Mouse (Mus musculus): ENCODE results near the gene Cib3.

Gene Cib3

DNA sequence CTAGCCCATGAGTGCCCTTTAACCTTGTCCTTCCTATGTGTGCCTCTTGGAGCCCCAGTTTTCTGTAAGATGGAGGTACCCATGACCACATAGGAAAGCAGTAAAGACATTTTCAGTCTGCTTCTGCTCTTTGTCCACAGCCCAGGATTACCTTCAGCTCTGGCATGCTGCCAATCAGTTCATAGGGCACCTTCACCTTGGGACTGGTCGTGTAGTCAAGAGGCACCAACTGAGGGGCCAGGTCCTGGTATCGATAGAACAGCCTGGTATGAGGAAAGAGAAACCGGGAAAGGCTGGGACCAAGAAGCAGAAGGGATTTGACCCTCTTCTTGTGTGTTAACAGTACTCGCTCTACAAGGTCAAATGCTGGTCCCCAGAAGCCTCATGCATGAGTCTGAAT lies 2.4 kb downstream of the Cib3 start:
- 84% methylated on average over 4 of the region's 4 CpGs for WGBS

- 88% methylated on average over 1 of the region's 1 CpGs for WGBS
These were observed 4.1 kb downstream of the Cib3 start for GRCm38 (mm10) chr8:72208582-72208981.

DNA sequence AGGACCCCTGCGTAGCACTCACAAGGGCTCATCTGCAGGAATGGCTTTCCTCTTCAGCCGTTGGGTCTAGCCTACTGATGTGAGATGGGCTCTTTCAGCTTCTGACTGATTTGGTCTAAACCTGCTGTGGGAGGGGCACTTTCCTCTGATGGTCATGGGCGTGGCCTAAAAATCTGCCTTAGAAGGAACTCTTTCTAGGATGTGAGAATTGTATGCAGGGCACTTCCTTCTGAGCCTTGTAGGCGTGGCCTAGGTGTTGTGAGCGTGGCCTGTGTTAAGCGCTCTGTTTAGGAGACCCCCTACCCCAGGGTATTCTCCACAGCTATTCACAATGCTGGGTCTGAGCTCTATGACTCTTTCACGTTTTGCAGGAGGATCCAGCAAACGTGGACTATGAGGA lies 14.6 kb downstream of the Cib3 start:
- WGBS, result 76% methylated on average over 8 of the region's 8 CpGs

GRCm38 (mm10) chr8:72190215-72190539 lies 22.5 kb downstream of the Cib3 start:
- 86% methylated on average over 2 of the region's 2 CpGs for WGBS

GRCm38 (mm10) chr8:72189417-72190214 lies 23.0 kb downstream of the Cib3 start, which contains the start of gene Hsh2d:
Hsh2d (plus strand) TSS chr8:72189638.
- 76% methylated on average over 12 of the region's 12 CpGs for WGBS

DNA sequence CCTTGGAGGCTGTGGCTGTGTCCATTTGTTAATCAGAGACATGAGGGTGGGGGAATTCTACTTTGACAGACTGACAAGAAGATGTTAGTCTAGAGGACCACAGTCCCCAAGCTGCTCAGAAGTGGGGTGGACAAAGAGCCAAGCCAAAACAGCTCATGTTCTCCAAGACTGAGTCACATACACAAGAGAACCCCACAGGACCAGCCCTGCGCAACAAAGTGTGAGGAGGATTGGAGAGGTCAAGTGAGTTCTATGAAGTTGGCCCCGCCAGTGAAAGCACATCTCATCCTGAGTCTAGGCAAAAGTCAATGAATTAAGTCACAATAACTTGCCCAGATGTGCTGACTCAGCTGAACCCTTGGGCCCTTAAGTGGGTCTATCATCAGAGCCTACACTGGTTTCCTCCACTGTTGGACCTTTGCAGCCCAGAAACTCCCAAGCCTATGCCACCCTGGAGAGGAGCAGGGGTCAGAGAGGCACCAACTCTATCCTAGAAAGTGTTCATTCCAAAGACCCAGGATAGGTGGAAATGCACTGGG lies 24.8 kb downstream of the Cib3 start:
- WGBS, result 87% methylated on average over 2 of the region's 2 CpGs

GRCm38 (mm10) chr8:72183554-72184202 lies 29.0 kb downstream of the Cib3 start:
- WGBS, result 45% methylated on average over 2 of the region's 2 CpGs

- 58% methylated on average over 5 of the region's 5 CpGs for WGBS
These were observed 35.2 kb downstream of the Cib3 start for GRCm38 (mm10) chr8:72177346-72177925.

DNA sequence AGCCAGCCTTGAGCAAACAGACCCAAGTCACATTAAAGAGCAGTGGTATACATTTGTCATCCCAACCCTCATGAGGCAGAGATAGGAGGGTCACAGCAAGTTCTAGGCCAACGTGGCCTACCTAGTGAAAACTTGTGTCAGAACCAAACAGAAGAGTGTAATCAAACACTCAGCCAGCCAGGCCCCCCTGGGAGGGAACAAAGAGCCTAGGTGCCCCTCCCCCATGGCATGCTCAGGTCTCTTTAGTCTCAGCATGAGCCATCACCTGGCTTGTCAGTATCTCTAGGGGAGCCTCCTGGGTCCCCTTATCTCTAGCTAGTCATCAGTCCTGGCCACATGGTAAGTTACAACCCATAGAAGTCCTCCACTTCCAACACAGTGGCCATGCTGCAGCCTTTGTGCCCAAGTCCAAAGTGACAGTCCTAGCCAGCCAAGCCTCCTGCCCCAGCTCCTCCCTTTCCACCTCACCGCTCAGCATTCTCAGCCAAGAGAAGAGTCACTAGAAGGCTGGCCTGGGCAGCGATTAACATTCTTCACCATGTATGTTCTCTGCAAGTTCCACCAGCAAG lies 42.9 kb downstream of the Cib3 start:
- 94% methylated on average over 3 of the region's 3 CpGs for WGBS

DNA sequence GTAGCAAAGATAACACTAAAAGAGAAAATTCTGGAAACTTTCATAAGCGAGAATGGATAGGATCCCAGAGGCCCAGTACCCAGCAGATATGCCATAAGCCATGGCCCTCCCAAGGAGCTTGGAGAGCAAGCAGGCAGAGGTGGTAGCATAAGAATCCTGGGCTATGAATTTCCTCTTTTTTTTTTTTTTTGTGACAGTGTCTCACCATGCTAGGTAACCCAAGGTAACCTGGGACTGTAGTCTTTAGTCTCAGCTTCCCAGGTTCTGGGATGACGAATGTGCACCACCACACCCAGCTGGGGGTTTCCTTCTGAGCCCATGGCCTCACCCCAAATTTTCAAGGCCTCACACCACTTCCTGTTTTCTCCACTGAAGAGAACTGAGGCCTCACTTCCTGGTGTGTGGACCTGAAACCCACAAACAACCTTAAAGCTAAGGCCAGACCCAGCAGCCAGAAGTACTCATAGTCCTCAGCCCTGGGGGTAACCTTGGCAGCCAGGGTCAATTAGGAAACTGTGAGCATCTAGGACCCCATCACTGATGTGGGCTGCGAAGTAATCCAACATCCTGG lies 43.5 kb downstream of the Cib3 start:
- 88% methylated on average over 3 of the region's 3 CpGs for WGBS

GRCm38 (mm10) chr8:72160707-72161697 lies 51.6 kb downstream of the Cib3 start, which contains the start of gene Rab8a:
Rab8a (plus strand) TSS chr8:72161200.
- under 1% methylated on average over 82 of the region's 82 CpGs for WGBS

- whole genome bisulfite sequencing, result 53% methylated on average over 3 of the region's 3 CpGs
These were observed 52.6 kb downstream of the Cib3 start for GRCm38 (mm10) chr8:72160007-72160406.

DNA sequence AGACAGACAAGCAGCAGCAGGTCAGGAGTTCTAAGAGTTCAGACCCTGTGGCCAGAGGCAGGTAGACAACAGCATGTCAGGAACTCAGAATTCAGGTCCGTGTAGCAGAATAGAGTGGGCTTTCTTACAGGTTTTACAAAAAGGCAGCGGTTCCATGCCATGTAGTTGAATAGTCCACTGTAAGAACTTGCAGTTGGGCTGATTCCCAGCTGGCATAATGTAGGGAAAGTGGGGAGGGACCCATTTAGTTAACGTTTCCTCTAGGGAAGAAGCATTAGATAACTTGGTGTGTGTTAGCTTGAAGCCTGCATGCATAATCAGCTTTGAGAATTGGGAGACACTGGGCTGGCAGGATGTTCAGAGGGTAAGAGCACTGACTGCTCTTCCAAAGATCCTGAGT lies 53.9 kb downstream of the Cib3 start:
- 49% methylated on average over 3 of the region's 3 CpGs for WGBS

DNA sequence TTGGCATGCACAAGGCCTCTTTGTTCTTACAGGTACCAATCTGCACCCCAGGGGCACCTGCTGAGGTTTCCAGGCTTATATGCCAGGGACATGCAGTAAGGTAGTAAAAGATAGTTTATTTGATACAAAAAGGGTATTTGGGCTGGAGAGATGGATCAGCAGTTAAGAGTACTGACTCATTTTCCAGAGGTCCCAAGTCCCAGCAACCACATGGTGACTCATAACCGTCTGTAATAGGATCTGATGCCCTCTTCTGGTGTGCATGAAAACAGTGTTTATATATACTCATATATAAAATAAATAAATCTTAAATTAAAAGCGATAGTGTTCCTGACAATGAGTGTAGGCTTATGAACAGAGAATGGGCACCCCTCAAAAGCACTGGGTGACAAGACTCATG lies 54.5 kb downstream of the Cib3 start:
- WGBS, result 83% methylated on average over 2 of the region's 2 CpGs

All from cerebral cortex, adult 2 months (tissue).